Mouse (Mus musculus) MEL (cell line): ENCODE results near the gene Mpzl1.

ENCODE experiments used
- BHLHE40 ChIP-seq: IDR thresholded peaks from 2 replicates; pipeline ENCODE4 v1.6.1; 2012; ENCODE audit warnings: low read depth, mild to moderate bottlenecking, inconsistent platforms, low read length, improper control_type of control experiment, borderline replicate concordance
- CTCF ChIP-seq, 3 experiments: IDR thresholded peaks in 2 of 3; conservative IDR thresholded peaks in 1 of 3; 2 replicates each; pipeline ENCODE4 v1.5.1; 2011 to 2012; ENCODE audit warnings: low read length in 3 of 3, low read depth in 2 of 3, mild to moderate bottlenecking in 2 of 3, improper control_type of control experiment in 1 of 3, inconsistent platforms in 1 of 3, mixed read lengths in 1 of 3, moderate library complexity in 1 of 3; ENCODE audit not compliant: control insufficient read depth in 1 of 3, insufficient read depth in 1 of 3, poor library complexity in 1 of 3, severe bottlenecking in 1 of 3
- E2F4 ChIP-seq: IDR thresholded peaks from 2 replicates; pipeline ENCODE4 v1.6.1; 2011; ENCODE audit warnings: low read depth, low read length, improper control_type of control experiment, borderline replicate concordance
- ETS1 ChIP-seq: IDR thresholded peaks from 2 replicates; pipeline ENCODE4 v1.6.1; 2012; ENCODE audit warnings: low read depth, mild to moderate bottlenecking, inconsistent platforms, low read length, improper control_type of control experiment, moderate library complexity
- POLR2A ChIP-seq, 2 experiments: IDR thresholded peaks; 2 replicates each; pipeline ENCODE4 v1.6.1; 2011 to 2012; ENCODE audit warnings: low read length in 2 of 2, mild to moderate bottlenecking in 2 of 2, control low read depth in 1 of 2, improper control_type of control experiment in 1 of 2, low read depth in 1 of 2, moderate library complexity in 1 of 2; ENCODE audit not compliant: control insufficient read depth in 1 of 2, insufficient read depth in 1 of 2, poor library complexity in 1 of 2
- POLR2AphosphoS2 ChIP-seq: IDR thresholded peaks from 2 replicates; pipeline ENCODE4 v1.6.1; 2011; ENCODE audit warnings: low read length, improper control_type of control experiment
- SIN3A ChIP-seq: IDR thresholded peaks from 2 replicates; pipeline ENCODE4 v1.6.1; 2012; ENCODE audit warnings: low read length, improper control_type of control experiment, inconsistent platforms
- SMC3 ChIP-seq: IDR thresholded peaks from 2 replicates; pipeline ENCODE4 v1.6.1; 2011; ENCODE audit warnings: low read depth, low read length, improper control_type of control experiment
- TBP ChIP-seq: IDR thresholded peaks from 2 replicates; pipeline ENCODE4 v1.8.0; 2011; ENCODE audit warnings: low read depth, low read length, improper control_type of control experiment
- UBTF ChIP-seq: IDR thresholded peaks from 2 replicates; pipeline ENCODE4 v1.6.1; 2012; ENCODE audit warnings: low read depth, mild to moderate bottlenecking, inconsistent platforms, low read length, improper control_type of control experiment, moderate library complexity, borderline replicate concordance; ENCODE audit not compliant: insufficient read depth
- USF2 ChIP-seq, 2 experiments: IDR thresholded peaks; 2 replicates each; pipeline ENCODE4 v1.6.1; 2011 to 2012; ENCODE audit warnings: improper control_type of control experiment in 2 of 2, low read length in 2 of 2, borderline replicate concordance in 1 of 2, inconsistent platforms in 1 of 2, low read depth in 1 of 2, mild to moderate bottlenecking in 1 of 2; ENCODE audit not compliant: insufficient read depth in 1 of 2

DNA sequence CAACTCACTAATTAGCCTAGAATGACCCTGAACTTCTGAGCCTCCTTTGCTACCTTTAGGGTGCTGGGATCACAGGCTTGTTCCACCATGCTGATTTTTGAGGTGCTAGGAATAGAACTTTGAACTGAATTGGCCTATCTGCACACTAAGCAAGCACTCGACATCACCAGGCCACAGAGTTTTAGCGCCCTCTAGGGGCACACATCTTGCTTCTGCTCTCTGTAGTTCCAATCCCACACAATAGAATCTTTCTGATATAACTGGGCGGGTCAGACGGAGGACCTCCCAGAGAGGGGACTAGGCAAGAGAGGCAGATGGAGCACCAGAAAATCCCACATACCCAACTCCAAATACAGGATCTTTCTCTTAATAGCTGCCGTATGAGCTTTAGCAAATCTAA lies 24.3 kb upstream of the Mpzl1 start:
- TF ChIP-seq TBP, result no peak
- peak; percentile 78 to 91 (median 89) for TF ChIP-seq CTCF (IDR thresholded peaks at IDR 0.05 in 2 of 3, conservative IDR thresholded peaks at IDR 0.05 in 1 of 3; ENCODE audit: control insufficient read depth in 1 of 3, insufficient read depth in 1 of 3, low read depth in 2 of 3, low read length in 3 of 3, poor library complexity in 1 of 3, severe bottlenecking in 1 of 3)
- no peak for TF ChIP-seq BHLHE40
- no peak for TF ChIP-seq POLR2A (IDR thresholded peaks at IDR 0.05; ENCODE audit: control insufficient read depth in 1 of 2, insufficient read depth in 1 of 2, low read depth in 1 of 2, low read length in 2 of 2, poor library complexity in 1 of 2)
- TF ChIP-seq SMC3, result peak; percentile 79
- no peak for TF ChIP-seq SIN3A
- no peak for TF ChIP-seq POLR2AphosphoS2
- TF ChIP-seq USF2 (IDR thresholded peaks at IDR 0.05; ENCODE audit: borderline replicate concordance in 1 of 2, insufficient read depth in 1 of 2, low read depth in 1 of 2, low read length in 2 of 2), result no peak
- no peak for TF ChIP-seq ETS1
- no peak for TF ChIP-seq E2F4
- no peak for TF ChIP-seq UBTF
